Mouse (Mus musculus) intestine, embryonic 15.5 days (tissue): ENCODE results near the gene 1700017N19Rik. TPM values are rescaled to one million over a fixed set of nuclear protein-coding genes. Genes with fewer than 3 reads are reported as not detected.
"Not testable (repeated sequence)": the region's sequence is repeated elsewhere in the genome, so short reads cannot be mapped to it uniquely, and the experiment has no call there.

Experiments
- ATAC-seq: fragments of 200-750 bp; cut with Nextera tagmentation; 2 replicates; pipeline ENCODE4 v1.8.0; 2017; ENCODE audit warnings: moderate TSS enrichment, moderate library complexity
- H3K27ac ChIP-seq: fragments of 300-500 bp; sonication (generic); 2 replicates; pipeline ENCODE4 v1.5.1; 2015; ENCODE audit warnings: mild to moderate bottlenecking, inconsistent platforms
- H3K27me3 ChIP-seq: fragments of 300-500 bp; sonication (generic); replicated peaks from 2 replicates; pipeline ENCODE4 v1.6.1; 2015; ENCODE audit warnings: inconsistent platforms
- H3K36me3 ChIP-seq: fragments of 300-500 bp; sonication (generic); 2 replicates; pipeline ENCODE4 v1.6.1; 2015; ENCODE audit warnings: inconsistent platforms
- H3K4me1 ChIP-seq: fragments of 300-500 bp; sonication (generic); replicated peaks from 2 replicates; pipeline ENCODE4 v1.6.1; 2015; ENCODE audit warnings: inconsistent platforms
- H3K4me2 ChIP-seq: fragments of 300-500 bp; sonication (generic); replicated peaks from 2 replicates; pipeline ENCODE4 v1.6.1; 2015; ENCODE audit warnings: mild to moderate bottlenecking, inconsistent platforms
- H3K4me3 ChIP-seq: fragments of 300-500 bp; sonication (generic); replicated peaks from 2 replicates; pipeline ENCODE4 v1.5.1; 2015; ENCODE audit warnings: inconsistent platforms
- H3K9ac ChIP-seq: fragments of 300-500 bp; sonication (generic); 2 replicates; pipeline ENCODE4 v1.6.1; 2015; ENCODE audit warnings: inconsistent platforms
- H3K9me3 ChIP-seq: fragments of 300-500 bp; sonication (generic); 2 replicates; pipeline ENCODE4 v1.6.1; 2016; ENCODE audit warnings: inconsistent platforms
- WGBS: fragments of 180-500 bp; shearing (Covaris S2); methylation state at CpG from one replicate; pipeline ENCODE4 v1.1.7; 2015; 5-methylcytosine and 5-hydroxymethylcytosine counted together
- polyA plus RNA-seq: library from polyadenylated mRNA; unstranded; fragments of >200 nt; fragmentation: Nextera tagmentation; extraction: Ambion mirVana; gene quantifications from 2 replicates; pipeline ENCODE4 v1.2.1, GENCODE M21; 2015

Gene 1700017N19Rik
- polyA plus RNA-seq = not detected in 2 replicates

- 81% methylated on average over 1 of the region's 1 CpGs for WGBS
- Histone ChIP-seq H3K36me3 (no peaks in the 10 kb centered on the region), H3K4me2 (peak within 1 kb of the TSS; percentile 76), H3K9ac (no peak within 1 kb of the TSS), H3K9me3 (no peaks in the 10 kb centered on the region), H3K27me3 (no peaks in the 10 kb centered on the region), H3K4me1 (no peaks in the 10 kb centered on the region), H3K4me3 (peak within 1 kb of the TSS; percentile 78; the same call in 1 of the 2 replicates), H3K27ac (no peak within 1 kb of the TSS)
- ATAC-seq = no peak
Observed at GRCm38 (mm10) chr10:100590323-100590722, at the start of gene 1700017N19Rik, which contains the start of gene 4930430F08Rik. Gene 1700017N19Rik, plus strand, starts transcription at chr10:100590484. Gene 4930430F08Rik, minus strand, starts transcription at chr10:100590423.

- no peaks in the 10 kb centered on the region for H3K36me3 ChIP-seq
- no peaks in the 10 kb centered on the region for H3K4me1 ChIP-seq
- no peak for ATAC-seq
- no peak overlapping the region for H3K4me2 ChIP-seq
- no peak overlapping the region for H3K27ac ChIP-seq
- no peaks in the 10 kb centered on the region for H3K9me3 ChIP-seq
- no peak overlapping the region for H3K9ac ChIP-seq
- H3K4me3 ChIP-seq = no peak overlapping the region
- 88% methylated on average over 3 of the region's 3 CpGs for WGBS
- H3K27me3 ChIP-seq = no peaks in the 10 kb centered on the region
Observed at GRCm38 (mm10) chr10:100556566-100557175, 33.6 kb upstream of the 1700017N19Rik start.

- ATAC-seq = not testable (repeated sequence)
Observed at GRCm38 (mm10) chr10:100560194-100560883, 29.9 kb upstream of the 1700017N19Rik start.

GRCm38 (mm10) chr10:100564112-100564511 lies 26.2 kb upstream of the 1700017N19Rik start:
- no peak for ATAC-seq
- Histone ChIP-seq H3K27ac (no peak overlapping the region), H3K4me3 (no peak overlapping the region), H3K9me3 (no peaks in the 10 kb centered on the region), H3K36me3 (no peaks in the 10 kb centered on the region), H3K9ac (no peak overlapping the region), H3K27me3 (no peaks in the 10 kb centered on the region), H3K4me2 (no peak overlapping the region), H3K4me1 (no peaks in the 10 kb centered on the region)
- 87% methylated on average over 3 of the region's 3 CpGs for WGBS

More at GRCm38 (mm10) chr10:100560194-100560883, 29.9 kb upstream of the 1700017N19Rik start:
- not testable (repeated sequence) for H3K9ac ChIP-seq, H3K27me3 ChIP-seq, H3K4me3 ChIP-seq, H3K27ac ChIP-seq, H3K4me1 ChIP-seq, H3K4me2 ChIP-seq, H3K36me3 ChIP-seq, H3K9me3 ChIP-seq
- WGBS = 93% methylated on average over 3 of the region's 3 CpGs

GRCm38 (mm10) chr10:100571707-100572106 lies 18.6 kb upstream of the 1700017N19Rik start:
- Histone ChIP-seq H3K4me3 (no peak overlapping the region), H3K36me3 (peaks cover 5% of the 10 kb centered on the region; the same call in 1 of the 2 replicates), H3K27ac (no peak overlapping the region), H3K4me1 (no peaks in the 10 kb centered on the region), H3K4me2 (no peak overlapping the region), H3K27me3 (no peaks in the 10 kb centered on the region), H3K9ac (no peak overlapping the region), H3K9me3 (no peaks in the 10 kb centered on the region)
- ATAC-seq = no peak
- WGBS = 88% methylated on average over 3 of the region's 3 CpGs

GRCm38 (mm10) chr10:100574505-100575149 lies 15.7 kb upstream of the 1700017N19Rik start:
- no peak overlapping the region for H3K4me3 ChIP-seq
- no peaks in the 10 kb centered on the region for H3K9me3 ChIP-seq
- H3K27me3 ChIP-seq = no peaks in the 10 kb centered on the region
- no peak overlapping the region for H3K9ac ChIP-seq
- peaks cover 5% of the 10 kb centered on the region; the same call in 1 of the 2 replicates for H3K36me3 ChIP-seq
- no peak overlapping the region for H3K4me2 ChIP-seq
- no peak overlapping the region for H3K27ac ChIP-seq
- no peaks in the 10 kb centered on the region for H3K4me1 ChIP-seq
- WGBS = 85% methylated on average over 7 of the region's 7 CpGs
- peak; percentile 28; the same call in 1 of the 2 replicates for ATAC-seq

GRCm38 (mm10) chr10:100575294-100575693 lies 15.0 kb upstream of the 1700017N19Rik start:
- H3K4me3 ChIP-seq = no peak overlapping the region
- no peaks in the 10 kb centered on the region for H3K9me3 ChIP-seq
- no peak overlapping the region for H3K9ac ChIP-seq
- no peaks in the 10 kb centered on the region for H3K27me3 ChIP-seq
- 92% methylated on average over 7 of the region's 7 CpGs for WGBS
- no peak overlapping the region for H3K27ac ChIP-seq
- no peak overlapping the region for H3K4me2 ChIP-seq
- H3K36me3 ChIP-seq = peaks cover 5% of the 10 kb centered on the region; the same call in 1 of the 2 replicates
- no peak for ATAC-seq
- H3K4me1 ChIP-seq = no peaks in the 10 kb centered on the region

GRCm38 (mm10) chr10:100584178-100584577 lies 6.1 kb upstream of the 1700017N19Rik start:
- Histone ChIP-seq H3K9ac (no peak overlapping the region), H3K27me3 (no peaks in the 10 kb centered on the region), H3K36me3 (no peaks in the 10 kb centered on the region), H3K4me3 (no peak overlapping the region), H3K4me1 (no peaks in the 10 kb centered on the region), H3K9me3 (no peaks in the 10 kb centered on the region), H3K4me2 (no peak overlapping the region), H3K27ac (no peak overlapping the region)
- ATAC-seq = no peak
- 88% methylated on average over 3 of the region's 3 CpGs for WGBS

- Histone ChIP-seq H3K4me1 (no peaks in the 10 kb centered on the region), H3K27me3 (no peaks in the 10 kb centered on the region), H3K36me3 (no peaks in the 10 kb centered on the region), H3K27ac (peak overlapping the region; percentile 44; the same call in 1 of the 2 replicates), H3K4me3 (peak overlapping the region; percentile 78), H3K4me2 (peak overlapping the region; percentile 76), H3K9ac (peak overlapping the region; percentile 69), H3K9me3 (no peaks in the 10 kb centered on the region)
- WGBS = 44% methylated on average over 7 of the region's 7 CpGs
- peak; percentile 1; the same call in 1 of the 2 replicates for ATAC-seq
Observed at GRCm38 (mm10) chr10:100588524-100588923, 1.8 kb upstream of the 1700017N19Rik start.

- Histone ChIP-seq H3K4me3 (peak overlapping the region; percentile 78), H3K27me3 (no peaks in the 10 kb centered on the region), H3K4me1 (no peaks in the 10 kb centered on the region), H3K36me3 (no peaks in the 10 kb centered on the region), H3K9me3 (no peaks in the 10 kb centered on the region), H3K27ac (peak overlapping the region; percentile 44; the same call in 1 of the 2 replicates), H3K9ac (peak overlapping the region; percentile 69), H3K4me2 (peak overlapping the region; percentile 76)
- peak; percentile 100 for ATAC-seq
- under 1% methylated on average over 31 of the region's 31 CpGs for WGBS
Observed at GRCm38 (mm10) chr10:100588932-100589388, 1.3 kb upstream of the 1700017N19Rik start.

GRCm38 (mm10) chr10:100598339-100598738 lies 8.1 kb downstream of the 1700017N19Rik start:
- 86% methylated on average over 3 of the region's 3 CpGs for WGBS
- Histone ChIP-seq H3K27ac (no peak overlapping the region), H3K4me1 (no peaks in the 10 kb centered on the region), H3K36me3 (no peaks in the 10 kb centered on the region), H3K4me2 (no peak overlapping the region), H3K27me3 (no peaks in the 10 kb centered on the region), H3K9me3 (no peaks in the 10 kb centered on the region), H3K9ac (no peak overlapping the region), H3K4me3 (no peak overlapping the region)
- ATAC-seq = no peak

GRCm38 (mm10) chr10:100603511-100603910 lies 13.2 kb downstream of the 1700017N19Rik start:
- 85% methylated on average over 9 of the region's 9 CpGs for WGBS
- H3K9me3 ChIP-seq = no peaks in the 10 kb centered on the region
- H3K4me3 ChIP-seq = no peak overlapping the region
- H3K4me1 ChIP-seq = no peaks in the 10 kb centered on the region
- H3K27ac ChIP-seq = no peak overlapping the region
- H3K4me2 ChIP-seq = no peak overlapping the region
- no peaks in the 10 kb centered on the region for H3K36me3 ChIP-seq
- ATAC-seq = no peak
- no peak overlapping the region for H3K9ac ChIP-seq
- no peaks in the 10 kb centered on the region for H3K27me3 ChIP-seq
